Mouse (Mus musculus): ENCODE results near the gene Ptdss2. TPM values are rescaled to one million over a fixed set of nuclear protein-coding genes. Genes with fewer than 3 reads are reported as not detected.

Gene Ptdss2
- 30.7 and 33.0 TPM in 2 replicates for polyA plus RNA-seq (2015; fragmentation: Nextera tagmentation; extraction: Ambion mirVana)

GRCm38 (mm10) chr7:141122245-141122644 is at the start of gene Ptdss2:
Gene Ptdss2 (plus strand): TSS chr7:141122382.

DNA sequence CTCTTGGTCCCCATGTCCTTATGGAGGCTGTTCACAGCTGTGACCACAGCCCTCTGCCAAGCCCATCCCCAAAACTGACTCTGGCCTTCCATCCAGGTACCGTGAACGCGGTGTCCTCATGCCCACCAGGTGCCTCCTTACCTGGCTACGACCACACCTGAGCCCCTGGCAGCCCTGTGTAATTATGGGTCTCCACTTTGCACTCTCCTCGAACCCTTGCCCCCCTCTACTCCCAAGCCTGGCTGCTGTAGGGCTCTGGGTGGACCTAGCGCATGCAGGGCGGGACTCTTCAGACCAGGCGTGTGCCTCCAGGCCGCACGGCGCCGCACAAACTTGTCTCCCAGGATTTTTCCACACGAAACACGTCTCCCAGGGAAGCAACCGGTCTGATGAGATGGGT is 44.3 kb upstream of the Ptdss2 start, which contains the start of gene Pkp3:
TSS of gene Pkp3 (plus strand) at position 378 of the 400 bp plus-strand sequence.

DNA sequence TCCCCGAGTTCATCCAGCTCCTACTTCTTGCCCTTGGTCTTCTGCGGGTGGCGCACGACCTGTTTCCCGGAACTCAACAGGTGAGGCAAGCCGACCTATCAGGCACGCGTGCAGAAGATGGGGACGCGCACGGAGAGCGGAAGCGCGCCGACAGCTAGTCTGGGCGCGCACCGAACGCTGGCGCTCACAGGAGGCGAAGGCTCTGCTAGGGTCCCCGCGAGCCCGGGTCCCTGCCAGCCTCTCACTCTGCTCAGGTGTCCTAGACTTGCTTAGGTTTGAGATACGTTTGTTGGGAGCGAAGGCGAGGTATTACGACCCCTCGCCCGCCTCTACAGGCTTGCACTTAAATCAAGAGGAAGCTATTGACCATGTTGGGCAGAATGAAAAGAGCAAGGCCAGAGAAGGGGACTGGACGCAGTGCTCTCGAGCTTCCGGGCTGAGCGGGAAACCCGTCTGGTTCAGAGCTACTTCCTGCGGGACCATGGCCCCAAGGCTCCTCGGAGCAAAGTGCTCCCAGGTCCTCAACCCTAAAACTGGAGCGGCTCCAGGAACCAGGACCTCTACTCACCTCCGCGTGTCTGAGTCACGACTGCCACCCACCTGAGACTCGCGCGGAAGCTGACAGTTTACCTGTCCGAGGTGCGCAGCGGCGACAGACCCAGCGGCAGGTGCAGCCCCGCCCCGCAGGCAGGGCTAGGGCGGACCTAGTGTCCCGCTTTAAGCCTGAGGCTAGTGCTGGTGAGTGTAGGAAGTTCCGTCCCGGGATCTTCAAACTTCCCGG is 22.1 kb upstream of the Ptdss2 start, which contains the start of gene Sigirr:
TSS of gene Sigirr (minus strand) at position 662 of the 781 bp plus-strand sequence.

GRCm38 (mm10) chr7:141117636-141118035 is 4.5 kb upstream of the Ptdss2 start, which contains the start of gene Ano9:
Gene Ano9 (minus strand): TSS chr7:141117806.

GRCm38 (mm10) chr7:141172116-141173006 is 50.2 kb downstream of the Ptdss2 start, which contains the start of gene Rnh1:
Gene Rnh1 (minus strand): TSS chr7:141172857.

GRCm38 (mm10) chr7:141193948-141194347 is 71.8 kb downstream of the Ptdss2 start, which contains the start of the genes Hras and Lrrc56:
Gene Hras (minus strand): TSS chr7:141194005.
Gene Lrrc56 (plus strand): TSS chr7:141194157.

Other genes with a start within 250 kb of the Ptdss2 start
- gene Psmd13, start 240.4 kb upstream of the Ptdss2 start, polyA plus RNA-seq (2015; fragmentation: Nextera tagmentation; extraction: Ambion mirVana): 160 and 172 TPM in 2 replicates
- gene Sirt3, start 240.1 kb upstream of the Ptdss2 start, polyA plus RNA-seq (2015; fragmentation: Nextera tagmentation; extraction: Ambion mirVana): 16.6 and 18.1 TPM in 2 replicates
- gene Cox8b, start 221.9 kb upstream of the Ptdss2 start, polyA plus RNA-seq (2015; fragmentation: Nextera tagmentation; extraction: Ambion mirVana): 0.43 and 0.74 TPM in 2 replicates
- gene Nlrp6, start 201.5 kb upstream of the Ptdss2 start, polyA plus RNA-seq (2015; fragmentation: Nextera tagmentation; extraction: Ambion mirVana): 0.08 and 0.22 TPM in 2 replicates
- 17.1 and 17.4 TPM in 2 replicates for gene Pgghg, start 181.0 kb upstream of the Ptdss2 start, polyA plus RNA-seq (2015; fragmentation: Nextera tagmentation; extraction: Ambion mirVana)
- 1.1 and 1.4 TPM in 2 replicates for gene Ifitm5, start 172.1 kb upstream of the Ptdss2 start, polyA plus RNA-seq (2015; fragmentation: Nextera tagmentation; extraction: Ambion mirVana)
- 0.60 and 0.79 TPM in 2 replicates for gene Gm45717, start 166.4 kb upstream of the Ptdss2 start, polyA plus RNA-seq (2015; fragmentation: Nextera tagmentation; extraction: Ambion mirVana)
- gene Ifitm2, start 166.4 kb upstream of the Ptdss2 start, polyA plus RNA-seq (2015; fragmentation: Nextera tagmentation; extraction: Ambion mirVana): 1,342 and 1,631 TPM in 2 replicates
- 156 and 219 TPM in 2 replicates for gene Ifitm1, start 155.2 kb upstream of the Ptdss2 start, polyA plus RNA-seq (2015; fragmentation: Nextera tagmentation; extraction: Ambion mirVana)
- 730 and 992 TPM in 2 replicates for gene Ifitm3, start 111.6 kb upstream of the Ptdss2 start, polyA plus RNA-seq (2015; fragmentation: Nextera tagmentation; extraction: Ambion mirVana)
- gene Ifitm6, start 104.5 kb upstream of the Ptdss2 start, polyA plus RNA-seq (2015; fragmentation: Nextera tagmentation; extraction: Ambion mirVana): 0.67 and 3.1 TPM in 2 replicates
- gene Gm17387, start 93.3 kb upstream of the Ptdss2 start, polyA plus RNA-seq (2015; fragmentation: Nextera tagmentation; extraction: Ambion mirVana): not detected in 2 replicates
- 0.25 and 0.40 TPM in 2 replicates for gene B4galnt4, start 61.3 kb upstream of the Ptdss2 start, polyA plus RNA-seq (2015; fragmentation: Nextera tagmentation; extraction: Ambion mirVana)
- gene Pkp3, start 44.2 kb upstream of the Ptdss2 start, polyA plus RNA-seq (2015; fragmentation: Nextera tagmentation; extraction: Ambion mirVana): 29.1 and 32.9 TPM in 2 replicates
- 4.8 and 5.7 TPM in 2 replicates for gene Sigirr, start 21.8 kb upstream of the Ptdss2 start, polyA plus RNA-seq (2015; fragmentation: Nextera tagmentation; extraction: Ambion mirVana)
- 3.7 and 5.5 TPM in 2 replicates for gene Ano9, start 4.6 kb upstream of the Ptdss2 start, polyA plus RNA-seq (2015; fragmentation: Nextera tagmentation; extraction: Ambion mirVana)
- gene Rnh1, start 50.5 kb downstream of the Ptdss2 start, polyA plus RNA-seq (2015; fragmentation: Nextera tagmentation; extraction: Ambion mirVana): 194 and 223 TPM in 2 replicates
- gene Hras, start 71.6 kb downstream of the Ptdss2 start, polyA plus RNA-seq (2015; fragmentation: Nextera tagmentation; extraction: Ambion mirVana): 116 and 122 TPM in 2 replicates
- gene Lrrc56, start 71.8 kb downstream of the Ptdss2 start, polyA plus RNA-seq (2015; fragmentation: Nextera tagmentation; extraction: Ambion mirVana): 2.4 and 3.4 TPM in 2 replicates
- gene Lmntd2, start 91.7 kb downstream of the Ptdss2 start, polyA plus RNA-seq (2015; fragmentation: Nextera tagmentation; extraction: Ambion mirVana): 1.4 and 1.7 TPM in 2 replicates
- 72.5 and 76.7 TPM in 2 replicates for gene Rassf7, start 93.5 kb downstream of the Ptdss2 start, polyA plus RNA-seq (2015; fragmentation: Nextera tagmentation; extraction: Ambion mirVana)
- gene Phrf1, start 106.4 kb downstream of the Ptdss2 start, polyA plus RNA-seq (2015; fragmentation: Nextera tagmentation; extraction: Ambion mirVana): 27.5 and 28.3 TPM in 2 replicates
- gene Irf7, start 144.1 kb downstream of the Ptdss2 start, polyA plus RNA-seq (2015; fragmentation: Nextera tagmentation; extraction: Ambion mirVana): 11.5 and 15.7 TPM in 2 replicates
- gene Cdhr5, start 154.4 kb downstream of the Ptdss2 start, polyA plus RNA-seq (2015; fragmentation: Nextera tagmentation; extraction: Ambion mirVana): 0.06 TPM in 1 of 2 replicates, not detected in the other
- 3.3 and 5.1 TPM in 2 replicates for gene Sct, start 156.8 kb downstream of the Ptdss2 start, polyA plus RNA-seq (2015; fragmentation: Nextera tagmentation; extraction: Ambion mirVana)
- gene Drd4, start 169.6 kb downstream of the Ptdss2 start, polyA plus RNA-seq (2015; fragmentation: Nextera tagmentation; extraction: Ambion mirVana): 0.31 and 0.36 TPM in 2 replicates
- 30.4 and 32.7 TPM in 2 replicates for gene Deaf1, start 205.3 kb downstream of the Ptdss2 start, polyA plus RNA-seq (2015; fragmentation: Nextera tagmentation; extraction: Ambion mirVana)
- gene Tmem80, start 205.4 kb downstream of the Ptdss2 start, polyA plus RNA-seq (2015; fragmentation: Nextera tagmentation; extraction: Ambion mirVana): 22.8 and 26.0 TPM in 2 replicates
- 31.7 and 35.1 TPM in 2 replicates for gene Eps8l2, start 216.5 kb downstream of the Ptdss2 start, polyA plus RNA-seq (2015; fragmentation: Nextera tagmentation; extraction: Ambion mirVana)

All from urinary bladder, postnatal 0 days (tissue).